Mouse (Mus musculus): Measurements from ENCODE around the gene Gtf3c4.

Gtf3c4 gene

GRCm38 (mm10) chr2:28840222-28840951 lies at the start of gene Gtf3c4, which contains the start of gene Ddx31:
Gene Gtf3c4, minus strand, starts transcription at chr2:28840360.
Gene Ddx31, plus strand, starts transcription at chr2:28840406.
- peak; percentile 85 to 95 for DNase-seq

GRCm38 (mm10) chr2:28884914-28885313 lies 44.8 kb upstream of the Gtf3c4 start:
- DNase-seq: no peak

DNA sequence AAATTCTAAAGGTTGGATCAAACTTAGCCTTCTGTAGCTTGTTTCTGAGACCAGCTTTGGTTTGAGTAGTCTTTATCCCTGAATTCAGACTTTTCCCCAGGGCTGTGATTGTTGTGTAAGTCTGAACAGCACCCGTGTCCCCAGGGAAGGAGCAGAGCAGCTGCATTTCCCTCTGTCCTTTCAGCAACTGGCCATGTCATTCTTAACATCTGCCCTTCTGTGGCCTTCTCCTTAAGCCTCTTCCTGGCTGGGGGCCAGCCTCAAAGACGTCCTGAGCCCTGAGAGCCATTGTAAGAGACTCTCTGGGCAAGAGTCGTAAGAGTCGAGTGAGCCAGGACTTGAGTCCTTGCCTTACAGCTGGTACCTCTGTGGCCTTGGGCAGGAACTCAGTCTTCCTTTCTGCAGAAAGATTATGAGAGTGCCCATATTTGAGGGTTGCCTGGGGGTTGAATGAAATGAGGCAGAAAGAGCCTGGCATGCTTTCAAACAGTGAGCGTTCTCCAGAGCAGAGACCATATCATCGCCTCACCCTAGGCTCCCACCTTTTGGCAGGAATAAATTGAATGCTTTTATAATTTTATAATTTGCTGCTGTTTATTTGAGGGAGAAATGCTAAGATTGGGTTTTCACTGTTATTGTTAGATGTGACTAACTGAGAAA lies 42.8 kb upstream of the Gtf3c4 start:
- DNase-seq: no peak

DNA sequence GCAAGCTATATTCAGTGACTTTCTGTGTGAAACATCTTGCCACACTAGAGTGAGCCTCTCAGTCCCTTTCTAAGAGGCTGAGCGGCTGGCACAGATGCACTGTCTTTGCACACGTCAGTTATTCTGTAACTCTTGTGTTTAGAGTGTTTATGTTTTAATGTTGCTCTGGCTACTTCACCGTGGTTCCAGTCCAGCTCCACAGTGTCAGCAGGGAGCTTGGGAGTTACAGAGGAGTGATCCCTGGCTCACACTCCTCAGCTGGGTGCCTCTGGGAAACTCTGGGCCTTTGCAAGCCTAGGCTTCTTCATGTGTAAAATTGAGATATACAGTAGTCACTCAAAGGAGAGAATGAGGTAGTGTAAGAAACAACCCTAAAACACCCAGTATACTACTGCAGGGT lies 41.9 kb upstream of the Gtf3c4 start:
- DNase-seq: no peak

DNA sequence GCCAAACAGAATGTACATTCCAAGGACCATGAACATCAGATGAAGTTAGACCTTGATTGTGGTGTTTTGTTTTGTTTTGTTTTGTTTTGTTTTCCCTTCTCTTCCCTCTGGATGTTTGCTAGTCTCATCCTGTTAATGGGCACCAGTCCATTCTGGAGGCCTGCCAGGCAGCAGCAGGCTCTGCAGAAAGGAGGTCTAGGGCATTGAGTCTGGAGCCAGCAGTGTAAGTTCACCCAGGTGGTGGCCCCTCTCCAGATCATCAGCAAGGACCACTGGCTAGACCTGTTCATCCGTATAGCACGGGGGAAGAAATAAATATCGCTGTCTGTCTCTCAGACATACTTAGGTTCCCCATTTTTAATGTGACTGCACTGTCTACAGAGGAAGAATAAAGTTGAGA lies 41.1 kb upstream of the Gtf3c4 start:
- no peak for DNase-seq

- DNase-seq: no peak
These were observed 35.4 kb upstream of the Gtf3c4 start for GRCm38 (mm10) chr2:28875554-28875953.

- DNase-seq: no peak
These were observed 27.3 kb upstream of the Gtf3c4 start for GRCm38 (mm10) chr2:28867495-28867894.

GRCm38 (mm10) chr2:28863857-28864256 lies 23.7 kb upstream of the Gtf3c4 start:
- no peak for DNase-seq

GRCm38 (mm10) chr2:28860678-28861423 lies 20.7 kb upstream of the Gtf3c4 start:
- DNase-seq: no peak

DNA sequence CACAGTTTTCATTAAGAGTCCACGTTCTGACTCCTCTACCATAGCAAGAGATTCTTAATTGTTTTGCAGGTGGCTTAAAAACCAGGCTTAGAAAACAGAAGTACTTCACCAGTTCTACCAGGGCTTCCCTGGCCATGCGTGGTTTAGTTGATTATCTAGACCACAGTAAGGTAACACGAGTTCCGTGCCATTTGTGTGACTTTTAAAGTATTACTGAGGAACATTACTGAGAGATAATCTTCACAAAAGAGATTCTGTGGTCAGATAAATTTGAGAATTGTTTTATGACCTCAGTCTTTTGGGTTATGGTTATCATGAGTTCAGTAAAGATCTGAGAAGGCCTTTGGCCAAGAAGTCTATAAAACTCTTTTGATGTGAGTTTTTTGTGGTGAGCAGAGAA lies 19.1 kb upstream of the Gtf3c4 start:
- DNase-seq: no peak

- no peak for DNase-seq
These were observed 15.6 kb upstream of the Gtf3c4 start for GRCm38 (mm10) chr2:28855773-28856172.

GRCm38 (mm10) chr2:28852594-28852993 lies 12.4 kb upstream of the Gtf3c4 start:
- no peak for DNase-seq

DNA sequence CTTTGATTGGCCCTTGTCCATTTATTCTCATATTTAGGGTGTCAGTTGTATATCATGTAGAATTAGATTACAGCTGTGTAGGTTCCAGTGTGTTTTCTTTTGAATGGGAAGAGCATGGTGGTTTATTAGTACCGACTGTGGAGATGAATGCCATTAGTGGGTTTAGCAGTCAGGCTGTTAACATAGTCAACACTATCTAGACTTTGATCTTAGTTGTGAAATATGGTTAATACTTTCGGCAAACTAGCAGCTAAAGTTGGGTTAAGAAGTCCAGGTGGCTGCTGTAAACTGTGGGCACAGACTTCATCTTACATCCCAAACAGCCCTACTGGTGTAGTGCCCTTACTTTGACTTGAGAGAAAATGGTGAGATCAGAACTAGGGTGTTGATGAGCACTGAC lies 8.7 kb upstream of the Gtf3c4 start:
- DNase-seq: no peak

DNA sequence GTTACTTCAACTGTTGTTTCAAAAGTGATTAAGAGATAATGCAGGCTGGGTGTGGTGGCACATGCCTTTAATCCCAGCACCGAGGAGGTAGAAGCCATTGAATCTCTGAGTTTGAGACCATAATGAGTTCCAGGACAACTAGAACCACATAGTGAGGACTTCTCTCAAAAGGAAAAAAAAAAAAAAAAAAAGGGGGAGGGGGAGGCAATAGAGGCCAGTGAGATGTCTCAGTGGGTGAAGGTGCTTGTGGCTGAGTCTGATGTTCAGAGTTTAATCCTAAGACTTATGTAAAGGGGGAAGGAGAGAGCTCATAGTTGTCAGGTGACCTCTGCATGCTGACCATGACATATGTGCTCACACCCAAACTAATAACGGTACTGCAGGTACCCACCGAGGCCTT lies 1.9 kb upstream of the Gtf3c4 start:
- no peak for DNase-seq

DNA sequence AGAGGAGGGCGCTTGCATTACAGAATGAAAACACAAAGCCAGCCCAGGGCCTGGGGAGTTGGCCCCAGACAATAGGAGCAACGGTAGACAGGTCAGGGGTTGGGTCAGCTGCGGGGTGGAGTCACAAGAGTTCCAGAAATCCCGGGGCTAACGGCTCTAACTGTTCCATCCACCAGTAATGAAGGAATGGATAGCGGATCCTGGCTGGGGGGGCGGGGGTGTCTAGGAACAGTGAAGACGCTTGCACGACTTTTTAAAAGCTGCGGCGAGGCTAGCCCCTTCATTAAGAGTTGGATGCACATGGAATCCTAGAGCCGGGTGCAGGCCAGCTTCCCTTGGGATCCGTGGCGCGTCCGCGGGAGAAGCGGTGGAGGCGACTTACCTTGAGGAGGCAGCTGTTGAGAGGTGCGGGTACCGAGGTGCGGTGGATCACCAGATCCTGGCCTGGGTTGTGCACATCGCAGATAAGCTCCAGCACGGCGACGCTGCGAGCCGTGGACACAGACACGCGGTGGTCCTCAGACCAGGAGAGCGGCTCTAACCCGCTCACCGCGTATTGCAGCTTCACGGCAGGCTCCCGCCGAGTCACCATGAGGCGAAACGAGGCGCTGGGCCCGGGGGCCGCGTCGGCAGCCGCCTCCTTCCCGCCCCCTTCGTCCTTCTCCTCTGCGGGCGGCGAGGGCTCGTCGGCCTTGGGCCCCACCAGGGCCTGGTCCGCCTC lies 499 bp downstream of the Gtf3c4 start:
- peak in 1 of 2 experiments; percentile 3 for DNase-seq

DNA sequence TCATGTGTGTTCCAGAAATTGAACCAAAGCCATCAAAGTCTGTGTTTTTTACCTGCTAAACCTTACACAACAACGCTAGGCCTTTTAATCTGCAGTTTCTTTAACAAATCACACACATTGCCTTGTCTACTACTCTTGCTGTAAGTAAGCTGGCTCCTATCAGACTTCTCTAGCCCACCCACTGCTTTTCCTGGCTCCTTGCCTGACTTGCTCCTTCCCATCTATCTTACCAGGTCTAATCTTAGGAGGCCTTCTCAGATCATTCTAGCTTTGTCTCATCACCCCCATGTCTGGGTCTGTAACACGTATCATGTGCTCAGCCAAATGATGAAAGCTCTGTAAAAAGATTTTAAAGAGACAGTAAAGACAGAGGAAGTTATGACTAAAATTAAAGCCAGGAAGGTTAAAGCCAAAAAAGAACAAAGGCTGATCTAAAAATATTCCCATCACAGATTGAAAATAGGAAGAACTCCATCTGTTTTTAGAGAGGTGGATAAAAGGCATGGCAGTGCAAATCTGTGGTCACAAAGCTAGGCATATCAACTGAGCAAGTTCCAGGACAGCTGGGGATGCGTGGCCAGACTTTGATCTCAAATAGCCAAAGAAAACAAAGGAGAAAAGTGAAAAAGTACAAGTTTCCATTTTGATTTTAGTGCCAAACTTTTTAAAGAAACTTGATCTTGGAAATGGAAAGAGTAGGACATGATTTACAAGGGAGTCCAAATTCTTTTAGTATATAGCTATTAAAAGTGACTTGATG lies 3.8 kb downstream of the Gtf3c4 start:
- DNase-seq: no peak

DNA sequence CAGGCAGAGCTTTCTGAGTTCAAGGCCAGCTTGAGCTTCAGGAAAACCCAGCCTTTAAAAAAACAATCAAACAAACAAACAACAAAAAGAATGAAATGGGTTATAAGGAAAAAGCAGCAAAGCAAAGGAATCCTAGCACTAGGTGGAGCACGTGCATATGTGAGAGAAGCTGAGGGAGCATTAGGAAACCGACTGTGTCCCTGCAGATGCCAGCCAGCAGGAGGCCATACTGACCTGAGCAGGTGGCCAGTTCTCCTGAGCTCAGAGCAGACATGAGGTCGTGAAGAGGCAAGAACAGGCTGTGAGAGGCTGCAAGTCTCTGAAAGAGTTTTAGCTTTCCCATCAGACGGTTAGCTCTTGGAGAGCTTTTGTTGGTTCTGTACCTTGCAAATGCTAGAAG lies 10.9 kb downstream of the Gtf3c4 start:
- no peak for DNase-seq

GRCm38 (mm10) chr2:28818866-28819265 lies 21.3 kb downstream of the Gtf3c4 start:
- no peak for DNase-seq

DNA sequence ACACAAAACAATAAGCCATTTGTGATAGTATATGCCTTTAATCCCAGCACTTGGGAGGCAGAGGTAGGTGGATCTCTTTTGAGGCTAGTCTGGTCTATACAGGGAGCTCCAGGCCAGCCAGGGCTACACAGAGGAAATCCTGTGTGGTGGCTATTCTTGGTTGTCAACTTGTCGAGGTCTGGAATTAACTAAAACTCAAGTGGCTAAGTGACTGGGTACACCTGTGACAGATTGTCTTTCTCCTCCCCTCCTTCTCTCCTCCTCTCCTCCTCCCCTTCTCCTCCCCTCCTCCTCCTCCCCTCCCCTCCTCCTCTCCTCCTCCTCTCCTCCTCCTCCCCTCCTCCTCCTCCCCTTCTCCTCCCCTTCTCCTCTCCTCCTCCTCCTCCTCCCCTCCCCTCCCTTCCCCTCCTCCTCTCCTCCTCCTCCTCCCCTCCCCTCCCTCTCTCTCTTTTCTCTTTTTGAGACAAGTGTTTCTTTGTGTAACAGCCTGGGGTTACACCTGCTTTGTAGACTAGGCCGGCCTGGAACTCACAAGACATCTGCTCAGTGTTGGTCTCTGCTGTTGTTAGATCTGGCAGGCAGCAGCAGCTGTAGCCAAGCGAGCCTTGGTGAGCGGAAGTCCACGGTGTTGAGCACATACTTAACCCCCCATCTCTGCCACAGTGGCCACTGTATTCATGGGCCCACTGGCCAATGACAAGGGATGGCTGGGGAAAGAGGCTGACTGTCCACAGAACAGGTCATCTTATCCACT lies 29.7 kb downstream of the Gtf3c4 start:
- DNase-seq: no peak

DNA sequence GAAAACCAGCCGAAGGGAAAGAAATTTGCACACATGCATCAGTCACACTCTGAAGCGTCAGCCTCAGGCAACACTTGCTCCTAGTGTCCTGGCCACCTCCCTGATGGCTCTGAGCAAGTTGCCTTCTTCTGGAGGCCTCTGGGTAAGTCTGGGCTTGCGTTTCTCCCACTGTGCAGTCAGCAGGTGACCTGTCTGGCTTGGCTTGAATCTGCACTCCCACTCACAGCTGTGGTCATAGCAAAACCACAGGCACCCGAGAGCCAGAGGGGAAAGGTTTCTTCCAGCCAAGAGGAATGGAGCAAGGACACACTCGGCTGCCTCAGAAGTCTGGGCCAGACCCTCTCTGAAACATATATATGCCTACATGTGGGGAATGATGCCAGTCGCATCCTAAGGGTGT lies 31.3 kb downstream of the Gtf3c4 start:
- DNase-seq: no peak

GRCm38 (mm10) chr2:28803406-28803805 lies 36.8 kb downstream of the Gtf3c4 start:
- no peak for DNase-seq

- DNase-seq: no peak
These were observed 40.6 kb downstream of the Gtf3c4 start for GRCm38 (mm10) chr2:28799575-28799974.
